Mouse (Mus musculus): ENCODE results near the gene Sphk2. TPM values are rescaled to one million over a fixed set of nuclear protein-coding genes. Genes with fewer than 3 reads are reported as not detected.
"Not testable (repeated sequence)": the region's sequence is repeated elsewhere in the genome, so short reads cannot be mapped to it uniquely, and the experiment has no call there.

The Sphk2 gene
- polyA plus RNA-seq, 1 experiment from 2014 or later, result 43.4 TPM

- Histone ChIP-seq H3K27ac (replicated peaks) (no peak overlapping the region), H3K4me3 (replicated peaks) (no peak overlapping the region), H3K4me2 (replicated peaks) (no peak overlapping the region), H3K36me3 (no peaks in the 10 kb centered on the region), H3K9me3 (replicated peaks) (no peaks in the 10 kb centered on the region), H3K4me1 (peaks cover 6% of the 10 kb centered on the region), H3K27me3 (no peaks in the 10 kb centered on the region), H3K9ac (no peak overlapping the region)
- no peak for ATAC-seq (ENCODE audit: insufficient number of reproducible peaks, low FRiP score, low TSS enrichment, low read depth)
- WGBS, result 74% methylated on average over 7 of the region's 7 CpGs
Measured at GRCm38 (mm10) chr7:45677627-45678295, 40.0 kb downstream of the Sphk2 start.

- WGBS, result 95% methylated on average over 9 of the region's 9 CpGs
- no peak overlapping the region for H3K27ac ChIP-seq (replicated peaks)
- H3K4me1 ChIP-seq, result peaks cover 12% of the 10 kb centered on the region; the same call in 1 of the 2 replicates
- no peaks in the 10 kb centered on the region for H3K27me3 ChIP-seq
- no peak overlapping the region for H3K4me2 ChIP-seq (replicated peaks)
- no peak for ATAC-seq (ENCODE audit: insufficient number of reproducible peaks, low FRiP score, low TSS enrichment, low read depth)
- H3K36me3 ChIP-seq, result no peaks in the 10 kb centered on the region
- no peak overlapping the region for H3K9ac ChIP-seq
- no peak overlapping the region for H3K4me3 ChIP-seq (replicated peaks)
- H3K9me3 ChIP-seq (replicated peaks), result no peaks in the 10 kb centered on the region
Measured at GRCm38 (mm10) chr7:45668921-45669320, 48.9 kb downstream of the Sphk2 start.

- no peaks in the 10 kb centered on the region for H3K9me3 ChIP-seq (replicated peaks)
- H3K36me3 ChIP-seq, result no peaks in the 10 kb centered on the region
- no peak for ATAC-seq (ENCODE audit: insufficient number of reproducible peaks, low FRiP score, low TSS enrichment, low read depth)
- no peak overlapping the region for H3K4me2 ChIP-seq (replicated peaks)
- no peak overlapping the region for H3K4me3 ChIP-seq (replicated peaks)
- no peaks in the 10 kb centered on the region for H3K27me3 ChIP-seq
- no peak overlapping the region for H3K9ac ChIP-seq
- 67% methylated on average over 14 of the region's 14 CpGs for WGBS
- peaks cover 12% of the 10 kb centered on the region; the same call in 1 of the 2 replicates for H3K4me1 ChIP-seq
- H3K27ac ChIP-seq (replicated peaks), result no peak overlapping the region
Measured at GRCm38 (mm10) chr7:45667761-45668160, 50.0 kb downstream of the Sphk2 start.

GRCm38 (mm10) chr7:45666161-45666560, 51.6 kb downstream of the Sphk2 start, which contains the start of gene Fut2:
Gene Fut2 (minus strand): TSS chr7:45666394.
- peak within 1 kb of the TSS; percentile 1; the same call in 1 of the 2 replicates for H3K4me2 ChIP-seq (replicated peaks)
- H3K36me3 ChIP-seq, result no peaks in the 10 kb centered on the region
- 79% methylated on average over 7 of the region's 7 CpGs for WGBS
- H3K9me3 ChIP-seq (replicated peaks), result no peaks in the 10 kb centered on the region
- H3K4me1 ChIP-seq, result peaks cover 12% of the 10 kb centered on the region; the same call in 1 of the 2 replicates
- ATAC-seq (ENCODE audit: insufficient number of reproducible peaks, low FRiP score, low TSS enrichment, low read depth), result no peak
- no peak within 1 kb of the TSS for H3K4me3 ChIP-seq (replicated peaks)
- peak within 1 kb of the TSS; percentile 56 for H3K27ac ChIP-seq (replicated peaks)
- H3K27me3 ChIP-seq, result no peaks in the 10 kb centered on the region
- H3K9ac ChIP-seq, result no peak within 1 kb of the TSS

GRCm38 (mm10) chr7:45665303-45666138, 52.3 kb downstream of the Sphk2 start:
- Histone ChIP-seq H3K36me3 (no peaks in the 10 kb centered on the region), H3K27me3 (no peaks in the 10 kb centered on the region), H3K27ac (replicated peaks) (peak overlapping the region; percentile 56), H3K9me3 (replicated peaks) (no peaks in the 10 kb centered on the region), H3K4me2 (replicated peaks) (peak overlapping the region; percentile 1; the same call in 1 of the 2 replicates), H3K4me3 (replicated peaks) (no peak overlapping the region), H3K4me1 (peaks cover 12% of the 10 kb centered on the region; the same call in 1 of the 2 replicates), H3K9ac (no peak overlapping the region)
- WGBS, result 37% methylated on average over 13 of the region's 13 CpGs
- no peak; the same call in 1 of the 2 replicates for ATAC-seq (ENCODE audit: insufficient number of reproducible peaks, low FRiP score, low TSS enrichment, low read depth)

GRCm38 (mm10) chr7:45661702-45662101, 56.1 kb downstream of the Sphk2 start:
- not testable (repeated sequence) for H3K4me3 ChIP-seq (replicated peaks); H3K9ac ChIP-seq; ATAC-seq (ENCODE audit: insufficient number of reproducible peaks, low FRiP score, low TSS enrichment, low read depth); H3K9me3 ChIP-seq (replicated peaks); H3K4me2 ChIP-seq (replicated peaks); H3K27me3 ChIP-seq; H3K36me3 ChIP-seq; H3K27ac ChIP-seq (replicated peaks)
- 87% methylated on average over 6 of the region's 6 CpGs for WGBS
- H3K4me1 ChIP-seq, result peaks cover 12% of the 10 kb centered on the region; the same call in 1 of the 2 replicates

GRCm38 (mm10) chr7:45660746-45661478, 56.9 kb downstream of the Sphk2 start:
- Histone ChIP-seq H3K36me3 (no peaks in the 10 kb centered on the region), H3K9me3 (replicated peaks) (no peaks in the 10 kb centered on the region), H3K4me2 (replicated peaks) (no peak overlapping the region), H3K4me3 (replicated peaks) (no peak overlapping the region), H3K27ac (replicated peaks) (no peak overlapping the region), H3K4me1 (peaks cover 17% of the 10 kb centered on the region), H3K27me3 (no peaks in the 10 kb centered on the region), H3K9ac (no peak overlapping the region)
- no peak for ATAC-seq (ENCODE audit: insufficient number of reproducible peaks, low FRiP score, low TSS enrichment, low read depth)
- 77% methylated on average over 11 of the region's 11 CpGs for WGBS

Other genes with a start within 250 kb of the Sphk2 start
- gene Tulp2, start 236.1 kb downstream of the Sphk2 start, polyA plus RNA-seq (2015; fragmentation: Nextera tagmentation; extraction: Ambion mirVana), result 1.1 and 1.8 TPM in 2 replicates
- gene Gm45808, start 231.2 kb downstream of the Sphk2 start, polyA plus RNA-seq (2015; fragmentation: Nextera tagmentation; extraction: Ambion mirVana), result not detected in 2 replicates
- 4.4 and 5.1 TPM in 2 replicates for gene Dhdh, start 229.2 kb downstream of the Sphk2 start, polyA plus RNA-seq (2015; fragmentation: Nextera tagmentation; extraction: Ambion mirVana)
- gene Nucb1, start 207.6 kb downstream of the Sphk2 start, polyA plus RNA-seq (2015; fragmentation: Nextera tagmentation; extraction: Ambion mirVana), result 258 and 262 TPM in 2 replicates
- gene Ppp1r15a, start 191.7 kb downstream of the Sphk2 start, polyA plus RNA-seq (2015; fragmentation: Nextera tagmentation; extraction: Ambion mirVana), result 27.5 and 29.6 TPM in 2 replicates
- 7.5 and 7.6 TPM in 2 replicates for gene Plekha4, start 191.7 kb downstream of the Sphk2 start, polyA plus RNA-seq (2015; fragmentation: Nextera tagmentation; extraction: Ambion mirVana)
- gene Hsd17b14, start 163.1 kb downstream of the Sphk2 start, polyA plus RNA-seq (2015; fragmentation: Nextera tagmentation; extraction: Ambion mirVana), result 2.1 and 3.3 TPM in 2 replicates
- 63.0 and 65.1 TPM in 2 replicates for gene Bcat2, start 147.8 kb downstream of the Sphk2 start, polyA plus RNA-seq (2015; fragmentation: Nextera tagmentation; extraction: Ambion mirVana)
- 0.95 and 1.2 TPM in 2 replicates for gene Fgf21, start 102.5 kb downstream of the Sphk2 start, polyA plus RNA-seq (2015; fragmentation: Nextera tagmentation; extraction: Ambion mirVana)
- gene Fut1, start 100.7 kb downstream of the Sphk2 start, polyA plus RNA-seq (2015; fragmentation: Nextera tagmentation; extraction: Ambion mirVana), result 4.8 and 5.3 TPM in 2 replicates
- 0.38 and 0.41 TPM in 2 replicates for gene Izumo1, start 96.2 kb downstream of the Sphk2 start, polyA plus RNA-seq (2015; fragmentation: Nextera tagmentation; extraction: Ambion mirVana)
- 14.5 and 15.3 TPM in 2 replicates for gene Rasip1, start 90.5 kb downstream of the Sphk2 start, polyA plus RNA-seq (2015; fragmentation: Nextera tagmentation; extraction: Ambion mirVana)
- 20.0 and 21.4 TPM in 2 replicates for gene Mamstr, start 78.0 kb downstream of the Sphk2 start, polyA plus RNA-seq (2015; fragmentation: Nextera tagmentation; extraction: Ambion mirVana)
- gene Fut2, start 51.6 kb downstream of the Sphk2 start, polyA plus RNA-seq (2015; fragmentation: Nextera tagmentation; extraction: Ambion mirVana), result 6.3 and 6.5 TPM in 2 replicates
- 10.8 and 11.7 TPM in 2 replicates for gene Ntn5, start 34.0 kb downstream of the Sphk2 start, polyA plus RNA-seq (2015; fragmentation: Nextera tagmentation; extraction: Ambion mirVana)
- gene Sec1, start 23.6 kb downstream of the Sphk2 start, polyA plus RNA-seq (2015; fragmentation: Nextera tagmentation; extraction: Ambion mirVana), result 9.6 and 11.1 TPM in 2 replicates
- gene Car11, start 18.2 kb downstream of the Sphk2 start, polyA plus RNA-seq (2015; fragmentation: Nextera tagmentation; extraction: Ambion mirVana), result 17.2 and 17.7 TPM in 2 replicates
- 6.8 and 7.0 TPM in 2 replicates for gene Dbp, start 12.9 kb downstream of the Sphk2 start, polyA plus RNA-seq (2015; fragmentation: Nextera tagmentation; extraction: Ambion mirVana)
- gene Rpl18, start 2.5 kb downstream of the Sphk2 start, polyA plus RNA-seq (2015; fragmentation: Nextera tagmentation; extraction: Ambion mirVana), result 1,062 and 1,100 TPM in 2 replicates
- 2.1 and 3.2 TPM in 2 replicates for gene Fam83e, start 3.2 kb upstream of the Sphk2 start, polyA plus RNA-seq (2015; fragmentation: Nextera tagmentation; extraction: Ambion mirVana)
- 0.24 and 0.25 TPM in 2 replicates for gene Spaca4, start 7.8 kb upstream of the Sphk2 start, polyA plus RNA-seq (2015; fragmentation: Nextera tagmentation; extraction: Ambion mirVana)
- gene Lmtk3, start 65.7 kb upstream of the Sphk2 start, polyA plus RNA-seq (2015; fragmentation: Nextera tagmentation; extraction: Ambion mirVana), result 1.9 TPM in 2 replicates
- gene Sult2b1, start 66.7 kb upstream of the Sphk2 start, polyA plus RNA-seq (2015; fragmentation: Nextera tagmentation; extraction: Ambion mirVana), result 49.6 and 55.7 TPM in 2 replicates
- gene Cyth2, start 96.6 kb upstream of the Sphk2 start, polyA plus RNA-seq (2015; fragmentation: Nextera tagmentation; extraction: Ambion mirVana), result 124 and 129 TPM in 2 replicates
- gene Kcnj14, start 106.8 kb upstream of the Sphk2 start, polyA plus RNA-seq (2015; fragmentation: Nextera tagmentation; extraction: Ambion mirVana), result 1.4 and 1.7 TPM in 2 replicates
- 57.3 and 58.0 TPM in 2 replicates for gene Grwd1, start 112.9 kb upstream of the Sphk2 start, polyA plus RNA-seq (2015; fragmentation: Nextera tagmentation; extraction: Ambion mirVana)
- 83.7 and 98.4 TPM in 2 replicates for gene Kdelr1, start 154.8 kb upstream of the Sphk2 start, polyA plus RNA-seq (2015; fragmentation: Nextera tagmentation; extraction: Ambion mirVana)
- gene Grin2d, start 160.4 kb upstream of the Sphk2 start, polyA plus RNA-seq (2015; fragmentation: Nextera tagmentation; extraction: Ambion mirVana), result 0.67 and 0.79 TPM in 2 replicates
- gene Syngr4, start 178.7 kb upstream of the Sphk2 start, polyA plus RNA-seq (2015; fragmentation: Nextera tagmentation; extraction: Ambion mirVana), result 0.40 and 0.77 TPM in 2 replicates
- gene Tmem143, start 178.9 kb upstream of the Sphk2 start, polyA plus RNA-seq (2015; fragmentation: Nextera tagmentation; extraction: Ambion mirVana), result 4.9 and 5.0 TPM in 2 replicates
- gene Emp3, start 203.4 kb upstream of the Sphk2 start, polyA plus RNA-seq (2015; fragmentation: Nextera tagmentation; extraction: Ambion mirVana), result 307 and 335 TPM in 2 replicates
- gene Ccdc114, start 206.1 kb upstream of the Sphk2 start, polyA plus RNA-seq (2015; fragmentation: Nextera tagmentation; extraction: Ambion mirVana), result 5.7 and 9.8 TPM in 2 replicates

Measured in embryonic facial prominence, embryonic 15.5 days (tissue).